Mouse (Mus musculus) adrenal gland, adult 2 months (tissue): ENCODE data around the gene Wnt10b. TPM values are rescaled to one million over a fixed set of nuclear protein-coding genes. Genes with fewer than 3 reads are reported as not detected.
A peak's percentile ranks its signal among the peaks of the same experiment; 100 is the strongest.

Experiments used
- DNase-seq: peaks from one replicate; pipeline ENCODE4 v3.0.0; 2021
- polyA plus RNA-seq: library from polyadenylated mRNA; depleted of rRNA; stranded (reverse); fragments of >200 nt; gene quantifications from 2 replicates; pipeline ENCODE4 v1.2.3, GENCODE M21; 2012
- total RNA-seq, 2 experiments: library from RNA; stranded (reverse); gene quantifications; 2 replicates each; pipeline ENCODE4 v1.2.3; 2021

Wnt10b gene
- total and polyA plus RNA-seq, 3 experiments, result 0.45 to 2.2 (median 0.84) TPM

GRCm38 (mm10) chr15:98796803-98797595 lies 19.0 kb upstream of the Wnt10b start:
- no peak for DNase-seq

GRCm38 (mm10) chr15:98793141-98793698 lies 15.3 kb upstream of the Wnt10b start:
- no peak for DNase-seq

GRCm38 (mm10) chr15:98792233-98793020 lies 14.5 kb upstream of the Wnt10b start:
- DNase-seq, result no peak

- DNase-seq, result no peak
Measured at GRCm38 (mm10) chr15:98791771-98792170, 13.8 kb upstream of the Wnt10b start.

GRCm38 (mm10) chr15:98791221-98791620 lies 13.3 kb upstream of the Wnt10b start:
- no peak for DNase-seq

GRCm38 (mm10) chr15:98790761-98791160 lies 12.8 kb upstream of the Wnt10b start:
- DNase-seq, result no peak

- DNase-seq, result peak; percentile 68
Measured at GRCm38 (mm10) chr15:98789661-98790535, 11.9 kb upstream of the Wnt10b start, which contains the start of gene Wnt1. Gene Wnt1 (plus strand): TSS chr15:98789857.

GRCm38 (mm10) chr15:98788972-98789660 lies 11.2 kb upstream of the Wnt10b start:
- peak; percentile 39 for DNase-seq

GRCm38 (mm10) chr15:98787930-98788329 lies 10.0 kb upstream of the Wnt10b start:
- DNase-seq, result no peak

GRCm38 (mm10) chr15:98785744-98786143 lies 7.8 kb upstream of the Wnt10b start:
- no peak for DNase-seq

- no peak for DNase-seq
Measured at GRCm38 (mm10) chr15:98781166-98781565, 3.2 kb upstream of the Wnt10b start.

- DNase-seq, result peak; percentile 30
Measured at GRCm38 (mm10) chr15:98780573-98780972, 2.6 kb upstream of the Wnt10b start.

GRCm38 (mm10) chr15:98780075-98780474 lies 2.1 kb upstream of the Wnt10b start:
- DNase-seq, result peak; percentile 44

GRCm38 (mm10) chr15:98778806-98779205 lies 856 bp upstream of the Wnt10b start:
- DNase-seq, result no peak

GRCm38 (mm10) chr15:98778191-98778770 lies 331 bp upstream of the Wnt10b start:
- DNase-seq, result no peak

- DNase-seq, result no peak
Measured at GRCm38 (mm10) chr15:98777005-98777616, 839 bp downstream of the Wnt10b start.

- peak; percentile 54 for DNase-seq
Measured at GRCm38 (mm10) chr15:98776280-98777004, 1.5 kb downstream of the Wnt10b start.

- no peak for DNase-seq
Measured at GRCm38 (mm10) chr15:98775533-98775932, 2.4 kb downstream of the Wnt10b start.

GRCm38 (mm10) chr15:98774096-98774495 lies 3.9 kb downstream of the Wnt10b start:
- DNase-seq, result no peak
